Mouse (Mus musculus) myocyte (in vitro differentiated cells): ENCODE measurements around the gene Hoxd11. TPM values are rescaled to one million over a fixed set of nuclear protein-coding genes. Genes with fewer than 3 reads are reported as not detected.

Experiments
- H3K27me3 ChIP-seq: one replicate; pipeline ENCODE4 v1.6.1; 2011; ENCODE audit not compliant: control insufficient read depth, insufficient read depth, insufficient read length
- H3K36me3 ChIP-seq: one replicate; pipeline ENCODE4 v1.6.1; 2011; ENCODE audit not compliant: control insufficient read depth, insufficient read depth
- H3K4me2 ChIP-seq: one replicate; pipeline ENCODE4 v1.6.1; 2011; ENCODE audit warnings: low read depth, control low read depth
- H3K4me3 ChIP-seq: one replicate; pipeline ENCODE4 v1.5.1; 2011; ENCODE audit warnings: mild to moderate bottlenecking, control low read depth, moderate library complexity
- H3K79me2 ChIP-seq: one replicate; pipeline ENCODE4 v1.6.1; 2011; ENCODE audit not compliant: control insufficient read depth, insufficient read depth
- H3ac ChIP-seq: one replicate; pipeline ENCODE4 v1.6.1; 2011; ENCODE audit not compliant: control insufficient read depth, insufficient read length
- CEBPB ChIP-seq: IDR thresholded peaks from 2 replicates; pipeline ENCODE4 v1.6.1; 2011; ENCODE audit warnings: mild to moderate bottlenecking, moderate library complexity; ENCODE audit not compliant: poor library complexity, insufficient read depth, severe bottlenecking
- E2F4 ChIP-seq: IDR thresholded peaks from one replicate; pipeline ENCODE4 v1.6.1; 2011; ENCODE audit warnings: mild to moderate bottlenecking, control low read depth, moderate library complexity; ENCODE audit not compliant: insufficient read depth
- MAX ChIP-seq: IDR thresholded peaks from one replicate; pipeline ENCODE4 v1.6.1; 2011; ENCODE audit warnings: low read depth, mild to moderate bottlenecking, control low read depth
- MYOD1 ChIP-seq, 3 experiments: IDR thresholded peaks; one replicate each; pipeline ENCODE4 v1.6.1; 2011; ENCODE audit warnings: control low read depth in 2 of 3, low read depth in 2 of 3, mild to moderate bottlenecking in 2 of 3, moderate library complexity in 1 of 3; ENCODE audit not compliant: insufficient read length in 2 of 3, control insufficient read depth in 1 of 3
- MYOG ChIP-seq, 3 experiments: IDR thresholded peaks; one replicate each; pipeline ENCODE4 v1.6.1; 2011; ENCODE audit warnings: control low read depth in 2 of 3, low read depth in 2 of 3, mild to moderate bottlenecking in 2 of 3; ENCODE audit not compliant: insufficient read length in 2 of 3, control insufficient read depth in 1 of 3, insufficient read depth in 1 of 3
- POLR2A ChIP-seq: IDR thresholded peaks from one replicate; pipeline ENCODE4 v1.6.1; 2011; ENCODE audit warnings: low read depth, mild to moderate bottlenecking, control low read depth, moderate library complexity; ENCODE audit not compliant: insufficient read length
- POLR2AphosphoS2 ChIP-seq: IDR thresholded peaks from one replicate; pipeline ENCODE4 v1.6.1; 2011; ENCODE audit warnings: low read depth, control low read depth; ENCODE audit not compliant: insufficient read length
- REST ChIP-seq: IDR thresholded peaks from one replicate; pipeline ENCODE4 v1.6.1; 2011; ENCODE audit warnings: mild to moderate bottlenecking, control low read depth, moderate library complexity; ENCODE audit not compliant: insufficient read depth, insufficient read length
- SRF ChIP-seq: IDR thresholded peaks from one replicate; pipeline ENCODE4 v1.6.1; 2011; ENCODE audit warnings: low read depth; ENCODE audit not compliant: control insufficient read depth, insufficient read length
- TCF12 ChIP-seq: IDR thresholded peaks from one replicate; pipeline ENCODE4 v1.6.1; 2011; ENCODE audit warnings: mild to moderate bottlenecking, control low read depth; ENCODE audit not compliant: poor library complexity, insufficient read depth, severe bottlenecking
- TCF3 ChIP-seq: IDR thresholded peaks from one replicate; pipeline ENCODE4 v1.6.1; 2011; ENCODE audit warnings: low read depth, control low read depth; ENCODE audit not compliant: insufficient read length
- USF1 ChIP-seq: IDR thresholded peaks from one replicate; pipeline ENCODE4 v1.6.1; 2011; ENCODE audit warnings: low read depth, mild to moderate bottlenecking, control low read depth, moderate library complexity
- polyA plus RNA-seq: library from polyadenylated mRNA; unstranded; fragments of >200 nt; fragmentation: generic; extraction: Trizol; gene quantifications from one replicate; pipeline ENCODE4 v1.2.1, GENCODE M21; 2012; ENCODE audit warnings: missing spikeins

Hoxd11 gene
- polyA plus RNA-seq = not detected

GRCm38 (mm10) chr2:74678891-74679595, at the start of gene Hoxd11:
Gene Hoxd11, plus strand, starts transcription at chr2:74679557.
- H3K4me3 ChIP-seq = no peak within 1 kb of the TSS
- H3K79me2 ChIP-seq = no peaks in the 10 kb centered on the region
- no peaks in the 10 kb centered on the region for H3K36me3 ChIP-seq
- H3K27me3 ChIP-seq = peaks cover 76% of the 10 kb centered on the region
- H3K4me2 ChIP-seq = no peak within 1 kb of the TSS
- no peak within 1 kb of the TSS for H3ac ChIP-seq
- TF ChIP-seq CEBPB (no peak), POLR2A (no peak), POLR2AphosphoS2 (no peak), REST (no peak), USF1 (no peak), MAX (no peak), MYOG (IDR thresholded peaks at IDR 0.05; ENCODE audit: control insufficient read depth in 1 of 3, insufficient read depth in 1 of 3, insufficient read length in 2 of 3, low read depth in 2 of 3) (no peak), TCF12 (no peak), MYOD1 (IDR thresholded peaks at IDR 0.05; ENCODE audit: control insufficient read depth in 1 of 3, insufficient read length in 2 of 3, low read depth in 2 of 3) (no peak), SRF (no peak), E2F4 (no peak), TCF3 (no peak)

- Histone ChIP-seq H3ac (no peak overlapping the region), H3K36me3 (no peaks in the 10 kb centered on the region), H3K4me2 (no peak overlapping the region), H3K79me2 (no peaks in the 10 kb centered on the region), H3K4me3 (no peak overlapping the region), H3K27me3 (no peaks in the 10 kb centered on the region)
- TF ChIP-seq TCF12 (no peak), POLR2A (no peak), MYOD1 (IDR thresholded peaks at IDR 0.05; ENCODE audit: control insufficient read depth in 1 of 3, insufficient read length in 2 of 3, low read depth in 2 of 3) (no peak), USF1 (no peak), CEBPB (no peak), MAX (no peak), E2F4 (no peak), POLR2AphosphoS2 (no peak), MYOG (IDR thresholded peaks at IDR 0.05; ENCODE audit: control insufficient read depth in 1 of 3, insufficient read depth in 1 of 3, insufficient read length in 2 of 3, low read depth in 2 of 3) (no peak)
These were observed 43.9 kb upstream of the Hoxd11 start for GRCm38 (mm10) chr2:74635412-74635811.

GRCm38 (mm10) chr2:74642431-74642830, 36.9 kb upstream of the Hoxd11 start:
- Histone ChIP-seq H3K36me3 (no peaks in the 10 kb centered on the region), H3K79me2 (no peaks in the 10 kb centered on the region), H3ac (no peak overlapping the region), H3K4me3 (no peak overlapping the region), H3K4me2 (no peak overlapping the region), H3K27me3 (peaks cover 17% of the 10 kb centered on the region)
- TF ChIP-seq POLR2AphosphoS2 = no peak
- TF ChIP-seq MAX = no peak
- TF ChIP-seq TCF3 = no peak

- no peak for TF ChIP-seq POLR2A
- TF ChIP-seq E2F4 = no peak
- TF ChIP-seq TCF12 = no peak
- TF ChIP-seq SRF = no peak
- Histone ChIP-seq H3K4me3 (no peak overlapping the region), H3ac (no peak overlapping the region), H3K36me3 (no peaks in the 10 kb centered on the region), H3K27me3 (peaks cover 33% of the 10 kb centered on the region), H3K79me2 (no peaks in the 10 kb centered on the region), H3K4me2 (no peak overlapping the region)
These were observed 33.7 kb upstream of the Hoxd11 start for GRCm38 (mm10) chr2:74645631-74646030.

GRCm38 (mm10) chr2:74647082-74647864, 32.1 kb upstream of the Hoxd11 start:
- Histone ChIP-seq H3K27me3 (peaks cover 38% of the 10 kb centered on the region), H3K79me2 (no peaks in the 10 kb centered on the region), H3K4me2 (no peak overlapping the region), H3K4me3 (no peak overlapping the region), H3K36me3 (no peaks in the 10 kb centered on the region), H3ac (no peak overlapping the region)
- no peak for TF ChIP-seq CEBPB
- TF ChIP-seq MAX = no peak
- TF ChIP-seq MYOD1 (IDR thresholded peaks at IDR 0.05; ENCODE audit: control insufficient read depth in 1 of 3, insufficient read length in 2 of 3, low read depth in 2 of 3) = no peak
- TF ChIP-seq POLR2AphosphoS2 = no peak
- no peak for TF ChIP-seq MYOG (IDR thresholded peaks at IDR 0.05; ENCODE audit: control insufficient read depth in 1 of 3, insufficient read depth in 1 of 3, insufficient read length in 2 of 3, low read depth in 2 of 3)
- TF ChIP-seq E2F4 = no peak
- TF ChIP-seq SRF = no peak
- no peak for TF ChIP-seq POLR2A
- no peak for TF ChIP-seq TCF12
